Mouse (Mus musculus) adrenal gland, postnatal 0 days (tissue): ENCODE data around the gene Aldh1a1. TPM values are rescaled to one million over a fixed set of nuclear protein-coding genes. Genes with fewer than 3 reads are reported as not detected.

Experiments
- polyA plus RNA-seq: library from polyadenylated mRNA; unstranded; fragments of >200 nt; fragmentation: Nextera tagmentation; extraction: Ambion mirVana; gene quantifications from 2 replicates; pipeline ENCODE4 v1.2.1, GENCODE M21; 2015

The Aldh1a1 gene
- polyA plus RNA-seq: 5.7 and 7.7 TPM in 2 replicates

GRCm38 (mm10) chr19:20492491-20492890, at the start of gene Aldh1a1:
Gene Aldh1a1 (plus strand): TSS chr19:20492715.

Other genes with a start within 250 kb of the Aldh1a1 start
- gene Anxa1, start 101.8 kb upstream of the Aldh1a1 start, polyA plus RNA-seq: 76.9 and 105 TPM in 2 replicates
- gene Aldh1a7, start 234.8 kb downstream of the Aldh1a1 start, polyA plus RNA-seq: 0.44 and 0.73 TPM in 2 replicates